Mouse (Mus musculus): ENCODE measurements around the gene Gpr6. TPM values are rescaled to one million over a fixed set of nuclear protein-coding genes. Genes with fewer than 3 reads are reported as not detected.

The Gpr6 gene
- 3.5 and 13.6 TPM in 2 replicates for polyA plus RNA-seq (2012; rRNA removed)

- TF ChIP-seq POLR2A (IDR thresholded peaks at IDR 0.05; ENCODE audit: extremely low read depth, insufficient read depth, low read length) (peak; percentile 41; the same call in 1 of the 2 replicates), CTCF (IDR thresholded peaks at IDR 0.05; ENCODE audit: extremely low read depth, insufficient read depth, low read length) (no peak)
- no peak within 1 kb of the TSS for H3K27ac ChIP-seq (ENCODE audit: insufficient read depth, low read length)
- peak within 1 kb of the TSS; percentile 41 for H3K4me3 ChIP-seq (ENCODE audit: insufficient read depth, low read length)
- H3K4me1 ChIP-seq (ENCODE audit: control insufficient read depth, insufficient read depth, low read length), result peaks cover 3% of the 10 kb centered on the region; the same call in 1 of the 2 replicates
These were observed at the start of gene Gpr6 for GRCm38 (mm10) chr10:41072116-41072515. Gene Gpr6 (minus strand): TSS chr10:41072285.

GRCm38 (mm10) chr10:41100060-41100459 lies 28.0 kb upstream of the Gpr6 start:
- Histone ChIP-seq H3K27ac (ENCODE audit: insufficient read depth, low read length) (no peak overlapping the region), H3K4me3 (ENCODE audit: insufficient read depth, low read length) (no peak overlapping the region), H3K4me1 (ENCODE audit: control insufficient read depth, insufficient read depth, low read length) (peaks cover 3% of the 10 kb centered on the region; the same call in 1 of the 2 replicates)
- TF ChIP-seq POLR2A (IDR thresholded peaks at IDR 0.05; ENCODE audit: extremely low read depth, insufficient read depth, low read length), result no peak
- TF ChIP-seq CTCF (IDR thresholded peaks at IDR 0.05; ENCODE audit: extremely low read depth, insufficient read depth, low read length), result no peak

GRCm38 (mm10) chr10:41098137-41098536 lies 26.1 kb upstream of the Gpr6 start:
- TF ChIP-seq CTCF (IDR thresholded peaks at IDR 0.05; ENCODE audit: extremely low read depth, insufficient read depth, low read length) (no peak), POLR2A (IDR thresholded peaks at IDR 0.05; ENCODE audit: extremely low read depth, insufficient read depth, low read length) (no peak)
- Histone ChIP-seq H3K4me1 (ENCODE audit: control insufficient read depth, insufficient read depth, low read length) (peaks cover 3% of the 10 kb centered on the region; the same call in 1 of the 2 replicates), H3K4me3 (ENCODE audit: insufficient read depth, low read length) (no peak overlapping the region), H3K27ac (ENCODE audit: insufficient read depth, low read length) (no peak overlapping the region)

DNA sequence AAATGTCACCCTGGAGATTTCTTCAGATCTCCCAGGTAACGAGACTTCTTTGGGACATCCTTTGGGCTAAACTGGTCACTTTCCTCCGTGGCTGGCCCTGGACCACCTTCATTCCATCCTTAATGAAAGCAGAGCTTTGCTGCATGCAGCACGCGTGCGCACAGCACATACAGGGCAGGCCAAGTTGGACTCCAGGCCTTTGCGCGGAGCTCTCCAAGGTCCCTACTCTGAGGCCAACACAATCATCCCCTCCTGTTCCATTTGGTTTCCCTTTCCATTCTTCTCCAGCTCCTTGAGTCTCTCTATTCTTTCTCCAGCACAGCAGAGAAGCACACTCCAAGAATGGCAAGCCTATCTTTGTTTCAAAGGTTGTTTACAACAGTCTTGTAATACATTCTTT lies 16.8 kb upstream of the Gpr6 start:
- Histone ChIP-seq H3K27ac (ENCODE audit: insufficient read depth, low read length) (no peak overlapping the region), H3K4me3 (ENCODE audit: insufficient read depth, low read length) (no peak overlapping the region), H3K4me1 (ENCODE audit: control insufficient read depth, insufficient read depth, low read length) (peaks cover 2% of the 10 kb centered on the region; the same call in 1 of the 2 replicates)
- TF ChIP-seq POLR2A (IDR thresholded peaks at IDR 0.05; ENCODE audit: extremely low read depth, insufficient read depth, low read length), result no peak
- TF ChIP-seq CTCF (IDR thresholded peaks at IDR 0.05; ENCODE audit: extremely low read depth, insufficient read depth, low read length), result no peak

DNA sequence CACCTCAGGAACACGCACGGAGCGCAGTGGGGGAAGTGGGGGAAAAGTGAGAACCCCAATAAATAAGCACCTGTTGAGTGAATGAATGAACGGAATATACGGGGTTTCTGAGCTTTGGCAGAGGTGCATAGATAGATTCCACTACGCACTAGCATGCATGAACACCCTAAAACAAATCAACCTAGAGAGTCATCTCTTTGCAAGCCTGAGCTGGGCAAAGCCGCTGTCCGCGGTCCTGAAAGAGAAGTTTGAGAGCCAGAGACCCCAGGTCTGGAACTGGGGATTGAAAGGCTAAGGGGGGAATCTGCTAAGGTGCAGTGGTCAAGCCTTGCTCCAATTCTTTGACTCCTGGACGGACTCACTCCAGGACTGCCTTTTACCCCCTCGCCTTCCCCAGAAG lies 389 bp downstream of the Gpr6 start:
- TF ChIP-seq CTCF (IDR thresholded peaks at IDR 0.05; ENCODE audit: extremely low read depth, insufficient read depth, low read length) (no peak), POLR2A (IDR thresholded peaks at IDR 0.05; ENCODE audit: extremely low read depth, insufficient read depth, low read length) (no peak)
- H3K27ac ChIP-seq (ENCODE audit: insufficient read depth, low read length), result no peak overlapping the region
- H3K4me1 ChIP-seq (ENCODE audit: control insufficient read depth, insufficient read depth, low read length), result peaks cover 3% of the 10 kb centered on the region; the same call in 1 of the 2 replicates
- H3K4me3 ChIP-seq (ENCODE audit: insufficient read depth, low read length), result peak overlapping the region; percentile 41

GRCm38 (mm10) chr10:41070693-41071651 lies 1.1 kb downstream of the Gpr6 start:
- Histone ChIP-seq H3K4me1 (ENCODE audit: control insufficient read depth, insufficient read depth, low read length) (peaks cover 3% of the 10 kb centered on the region; the same call in 1 of the 2 replicates), H3K27ac (ENCODE audit: insufficient read depth, low read length) (no peak overlapping the region), H3K4me3 (ENCODE audit: insufficient read depth, low read length) (peak overlapping the region; percentile 41)
- TF ChIP-seq CTCF (IDR thresholded peaks at IDR 0.05; ENCODE audit: extremely low read depth, insufficient read depth, low read length) (0 out of 2 replicates have a peak, but pooled peaks have one; percentile 6), POLR2A (IDR thresholded peaks at IDR 0.05; ENCODE audit: extremely low read depth, insufficient read depth, low read length) (no peak)

- no peak overlapping the region for H3K4me3 ChIP-seq (ENCODE audit: insufficient read depth, low read length)
- H3K27ac ChIP-seq (ENCODE audit: insufficient read depth, low read length), result no peak overlapping the region
- no peak for TF ChIP-seq CTCF (IDR thresholded peaks at IDR 0.05; ENCODE audit: extremely low read depth, insufficient read depth, low read length)
- TF ChIP-seq POLR2A (IDR thresholded peaks at IDR 0.05; ENCODE audit: extremely low read depth, insufficient read depth, low read length), result no peak
- no peaks in the 10 kb centered on the region for H3K4me1 ChIP-seq (ENCODE audit: control insufficient read depth, insufficient read depth, low read length)
These were observed 11.7 kb downstream of the Gpr6 start for GRCm38 (mm10) chr10:41060250-41060831.

DNA sequence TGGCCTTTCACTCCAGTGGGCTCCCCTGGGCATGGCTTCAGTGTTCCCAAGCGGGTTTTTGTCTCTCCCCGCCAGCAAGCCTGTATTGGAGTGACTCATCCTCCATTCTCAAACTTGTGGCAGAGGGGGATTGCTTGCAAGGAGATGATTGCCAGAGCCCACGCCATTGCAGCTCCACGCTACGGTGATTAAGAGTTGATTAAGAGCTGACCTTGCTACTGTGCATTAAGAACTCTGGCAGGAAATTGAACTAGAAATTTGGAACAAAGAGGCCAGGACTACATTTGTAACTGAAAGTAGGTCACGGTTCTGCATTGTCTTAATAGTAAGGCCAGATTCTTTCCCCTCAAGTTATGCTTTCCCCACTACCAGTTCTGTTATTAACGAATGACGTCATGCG lies 16.5 kb downstream of the Gpr6 start:
- Histone ChIP-seq H3K27ac (ENCODE audit: insufficient read depth, low read length) (no peak overlapping the region), H3K4me3 (ENCODE audit: insufficient read depth, low read length) (no peak overlapping the region), H3K4me1 (ENCODE audit: control insufficient read depth, insufficient read depth, low read length) (no peaks in the 10 kb centered on the region)
- TF ChIP-seq CTCF (IDR thresholded peaks at IDR 0.05; ENCODE audit: extremely low read depth, insufficient read depth, low read length) (no peak), POLR2A (IDR thresholded peaks at IDR 0.05; ENCODE audit: extremely low read depth, insufficient read depth, low read length) (no peak)

DNA sequence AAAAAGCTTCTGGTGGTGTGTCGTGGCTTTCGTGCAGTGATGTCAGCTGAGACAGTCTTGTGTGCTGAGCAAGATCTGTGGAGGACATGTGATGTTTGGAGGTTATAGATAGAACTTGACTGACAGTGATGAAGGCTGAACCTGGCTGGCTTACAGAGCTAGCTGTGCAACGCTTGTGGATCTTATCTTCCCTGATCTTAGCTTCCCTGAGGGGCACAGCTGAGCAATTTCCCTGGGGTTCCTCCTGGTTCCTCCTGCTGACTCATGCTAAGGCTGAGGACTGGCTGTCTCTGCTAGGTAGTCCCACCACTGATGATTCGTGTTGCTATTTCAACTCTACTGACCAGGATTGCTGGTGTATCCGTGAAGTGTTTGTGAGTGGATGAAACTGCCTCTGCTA lies 18.1 kb downstream of the Gpr6 start:
- no peak overlapping the region for H3K4me3 ChIP-seq (ENCODE audit: insufficient read depth, low read length)
- no peak overlapping the region for H3K27ac ChIP-seq (ENCODE audit: insufficient read depth, low read length)
- TF ChIP-seq POLR2A (IDR thresholded peaks at IDR 0.05; ENCODE audit: extremely low read depth, insufficient read depth, low read length) (no peak), CTCF (IDR thresholded peaks at IDR 0.05; ENCODE audit: extremely low read depth, insufficient read depth, low read length) (no peak)
- H3K4me1 ChIP-seq (ENCODE audit: control insufficient read depth, insufficient read depth, low read length), result no peaks in the 10 kb centered on the region
